Mouse (Mus musculus) heart, postnatal 0 days (tissue): ENCODE results near the gene Mrgpre. TPM values are rescaled to one million over a fixed set of nuclear protein-coding genes. Genes with fewer than 3 reads are reported as not detected.

ENCODE experiments used
- ATAC-seq: fragments of 200-750 bp; cut with Nextera tagmentation; 2 replicates; pipeline ENCODE4 v1.8.0; 2017; ENCODE audit warnings: low read depth, moderate number of reproducible peaks, moderate library complexity; ENCODE audit not compliant: insufficient read depth
- DNase-seq: peaks from one replicate; pipeline ENCODE4 v3.0.0-alpha.2; 2016; ENCODE audit warnings: low spot score
- H3K27ac ChIP-seq: fragments of 300-500 bp; sonication (generic); 2 replicates; pipeline ENCODE4 v1.5.1; 2014; ENCODE audit warnings: low read depth, mild to moderate bottlenecking
- H3K27me3 ChIP-seq: fragments of 300-500 bp; sonication (generic); 2 replicates; pipeline ENCODE4 v1.6.1; 2014; ENCODE audit warnings: low read length, mixed read lengths; ENCODE audit not compliant: control insufficient read depth, insufficient read depth
- H3K36me3 ChIP-seq: fragments of 300-500 bp; sonication (generic); replicated peaks from 2 replicates; pipeline ENCODE4 v1.6.1; 2014; ENCODE audit warnings: low read length, mixed read lengths; ENCODE audit not compliant: control insufficient read depth, insufficient read depth
- H3K4me1 ChIP-seq: fragments of 300-500 bp; sonication (generic); 2 replicates; pipeline ENCODE4 v1.6.1; 2014; ENCODE audit warnings: antibody characterized with exemption; ENCODE audit not compliant: control insufficient read depth, insufficient read depth
- H3K4me2 ChIP-seq: fragments of 300-500 bp; sonication (generic); 2 replicates; pipeline ENCODE4 v1.6.1; 2014; ENCODE audit warnings: low read depth, mild to moderate bottlenecking, low read length, moderate library complexity
- H3K4me3 ChIP-seq: fragments of 300-500 bp; sonication (generic); 2 replicates; pipeline ENCODE4 v1.5.1; 2014; ENCODE audit warnings: low read depth, low read length
- H3K9ac ChIP-seq: fragments of 300-500 bp; sonication (generic); replicated peaks from 2 replicates; pipeline ENCODE4 v1.6.1; 2014; ENCODE audit warnings: low read depth, low read length, mixed read lengths
- H3K9me3 ChIP-seq: fragments of 300-500 bp; sonication (generic); replicated peaks from 2 replicates; pipeline ENCODE4 v1.6.1; 2016; ENCODE audit warnings: low read length; ENCODE audit not compliant: control insufficient read depth
- CTCF ChIP-seq: IDR thresholded peaks from 2 replicates; pipeline ENCODE4 v1.5.1; 2016; ENCODE audit warnings: antibody characterized with exemption, control low read depth, low read depth
- EP300 ChIP-seq: IDR thresholded peaks from 2 replicates; pipeline ENCODE4 v1.6.1; 2016; ENCODE audit warnings: antibody characterized with exemption, low read depth
- WGBS: fragments of 180-500 bp; shearing (Covaris S2); extraction: QIAGEN DNeasy Blood & Tissue Kit; methylation state at CpG from one replicate; pipeline ENCODE4 v1.1.7; 2014; 5-methylcytosine and 5-hydroxymethylcytosine counted together
- polyA plus RNA-seq: library from polyadenylated mRNA; unstranded; fragments of >200 nt; fragmentation: Nextera tagmentation; extraction: Ambion mirVana; gene quantifications from 2 replicates; pipeline ENCODE4 v1.2.1, GENCODE M21; 2015
- total RNA-seq: library from RNA; depleted of rRNA; stranded (reverse); fragments of >200 nt; gene quantifications from 2 replicates; pipeline ENCODE4 v1.2.3, GENCODE M21; 2014; ENCODE audit warnings: low replicate concordance

Mrgpre gene
- total and polyA plus RNA-seq, 2 experiments from 2014 or later = 0.92 to 3.9 TPM

- Histone ChIP-seq H3K27me3 (no peaks in the 10 kb centered on the region), H3K27ac (peak overlapping the region; percentile 72), H3K36me3 (no peaks in the 10 kb centered on the region), H3K4me2 (peak overlapping the region; percentile 63), H3K4me3 (peak overlapping the region; percentile 53), H3K4me1 (peaks cover 5% of the 10 kb centered on the region; the same call in 1 of the 2 replicates), H3K9ac (peak overlapping the region; percentile 57), H3K9me3 (no peaks in the 10 kb centered on the region)
- 0 out of 2 replicates have a peak, but pooled peaks have one; percentile 46 for TF ChIP-seq EP300
- TF ChIP-seq CTCF = peak; percentile 88
- under 1% methylated on average over 37 of the region's 37 CpGs for WGBS
- DNase-seq (peak; percentile 97), ATAC-seq (peak; percentile 98)
These were observed 45.4 kb upstream of the Mrgpre start for GRCm38 (mm10) chr7:143829504-143830331.

- H3K4me1 ChIP-seq = peaks cover 15% of the 10 kb centered on the region
- H3K27ac ChIP-seq = no peak overlapping the region
- ATAC-seq (no peak), DNase-seq (no peak)
- no peak overlapping the region for H3K4me2 ChIP-seq
- H3K36me3 ChIP-seq = no peaks in the 10 kb centered on the region
- WGBS = 88% methylated on average over 2 of the region's 2 CpGs
- TF ChIP-seq CTCF = no peak
- no peaks in the 10 kb centered on the region for H3K27me3 ChIP-seq
- no peak overlapping the region for H3K9ac ChIP-seq
- no peaks in the 10 kb centered on the region for H3K9me3 ChIP-seq
- H3K4me3 ChIP-seq = no peak overlapping the region
These were observed 42.7 kb upstream of the Mrgpre start for GRCm38 (mm10) chr7:143826985-143827384.

- H3K4me2 ChIP-seq = peak overlapping the region; percentile 93
- H3K27me3 ChIP-seq = no peaks in the 10 kb centered on the region
- peak overlapping the region; percentile 79 for H3K4me3 ChIP-seq
- WGBS = 82% methylated on average over 4 of the region's 4 CpGs
- DNase-seq = no peak
- ATAC-seq = no peak
- peak overlapping the region; percentile 86 for H3K27ac ChIP-seq
- peaks cover 13% of the 10 kb centered on the region for H3K4me1 ChIP-seq
- TF ChIP-seq EP300 (no peak), CTCF (no peak)
- H3K9me3 ChIP-seq = no peaks in the 10 kb centered on the region
- H3K9ac ChIP-seq = peak overlapping the region; percentile 48
- H3K36me3 ChIP-seq = no peaks in the 10 kb centered on the region; the same call in 1 of the 2 replicates
These were observed 38.9 kb upstream of the Mrgpre start for GRCm38 (mm10) chr7:143823266-143823605.

GRCm38 (mm10) chr7:143822375-143823265, 38.3 kb upstream of the Mrgpre start, which contains the start of the genes Nadsyn1 and Dhcr7:
Gene Nadsyn1 (minus strand): TSS chr7:143822849.
Gene Dhcr7 (plus strand): TSS chr7:143823145.
- H3K9me3 ChIP-seq = no peaks in the 10 kb centered on the region
- DNase-seq = peak; percentile 98
- no peaks in the 10 kb centered on the region; the same call in 1 of the 2 replicates for H3K36me3 ChIP-seq
- peaks cover 13% of the 10 kb centered on the region for H3K4me1 ChIP-seq
- peak within 1 kb of the TSS; percentile 75 for H3K9ac ChIP-seq
- H3K4me2 ChIP-seq = peak within 1 kb of the TSS; percentile 93
- peak; percentile 99 for ATAC-seq
- WGBS = under 1% methylated on average over 40 of the region's 40 CpGs
- no peak for TF ChIP-seq CTCF
- no peak for TF ChIP-seq EP300
- H3K4me3 ChIP-seq = peak within 1 kb of the TSS; percentile 79
- peak within 1 kb of the TSS; percentile 86 for H3K27ac ChIP-seq
- H3K27me3 ChIP-seq = no peaks in the 10 kb centered on the region

GRCm38 (mm10) chr7:143821241-143821640, 36.9 kb upstream of the Mrgpre start:
- no peak overlapping the region for H3K9ac ChIP-seq
- TF ChIP-seq EP300 = no peak
- TF ChIP-seq CTCF = no peak
- H3K4me2 ChIP-seq = no peak overlapping the region
- ATAC-seq = no peak
- no peak for DNase-seq
- H3K4me1 ChIP-seq = peaks cover 13% of the 10 kb centered on the region
- WGBS = 91% methylated on average over 2 of the region's 2 CpGs
- no peak overlapping the region for H3K4me3 ChIP-seq
- no peak overlapping the region for H3K27ac ChIP-seq
- H3K27me3 ChIP-seq = no peaks in the 10 kb centered on the region
- H3K9me3 ChIP-seq = no peaks in the 10 kb centered on the region
- H3K36me3 ChIP-seq = peaks cover 4% of the 10 kb centered on the region
